Mouse (Mus musculus) lung, embryonic 16.5 days (tissue): ENCODE measurements around the gene Ncf2. TPM values are rescaled to one million over a fixed set of nuclear protein-coding genes. Genes with fewer than 3 reads are reported as not detected.
A peak's percentile ranks its signal among the peaks of the same experiment; 100 is the strongest.
"Not testable (repeated sequence)": the region's sequence is repeated elsewhere in the genome, so short reads cannot be mapped to it uniquely, and the experiment has no call there.

ENCODE experiments used
- ATAC-seq: fragments of 200-750 bp; cut with Nextera tagmentation; 2 replicates; pipeline ENCODE4 v1.8.0; 2017; ENCODE audit warnings: low read depth, mild to moderate bottlenecking, moderate library complexity
- H3K27ac ChIP-seq: fragments of 300-500 bp; sonication (generic); 2 replicates; pipeline ENCODE4 v1.5.1; 2014; ENCODE audit warnings: mild to moderate bottlenecking, control low read depth, low read length
- H3K27me3 ChIP-seq: fragments of 300-500 bp; sonication (generic); 2 replicates; pipeline ENCODE4 v1.6.1; 2014; ENCODE audit warnings: low read depth, low read length, mixed read lengths; ENCODE audit not compliant: control insufficient read depth, insufficient read depth
- H3K36me3 ChIP-seq: fragments of 300-500 bp; sonication (generic); 2 replicates; pipeline ENCODE4 v1.6.1; 2014; ENCODE audit warnings: low read length; ENCODE audit not compliant: control insufficient read depth, insufficient read depth
- H3K4me1 ChIP-seq: fragments of 300-500 bp; sonication (generic); replicated peaks from 2 replicates; pipeline ENCODE4 v1.6.1; 2014; ENCODE audit warnings: low read length, mixed read lengths; ENCODE audit not compliant: control insufficient read depth, insufficient read depth
- H3K4me2 ChIP-seq: fragments of 300-500 bp; sonication (generic); 2 replicates; pipeline ENCODE4 v1.6.1; 2014; ENCODE audit warnings: low read depth, low read length, control low read depth
- H3K4me3 ChIP-seq: fragments of 300-500 bp; sonication (generic); 2 replicates; pipeline ENCODE4 v1.5.1; 2014; ENCODE audit warnings: mild to moderate bottlenecking, low read length, control low read depth
- H3K9ac ChIP-seq: fragments of 300-500 bp; sonication (generic); 2 replicates; pipeline ENCODE4 v1.6.1; 2014; ENCODE audit warnings: low read length, control low read depth
- H3K9me3 ChIP-seq: fragments of 300-500 bp; sonication (generic); 2 replicates; pipeline ENCODE4 v1.6.1; 2016; ENCODE audit warnings: low read length; ENCODE audit not compliant: control insufficient read depth
- WGBS: fragments of 180-500 bp; shearing (Covaris S2); extraction: QIAGEN DNeasy Blood & Tissue Kit; methylation state at CpG from one replicate; pipeline ENCODE4 v1.1.7; 2014; 5-methylcytosine and 5-hydroxymethylcytosine counted together
- polyA plus RNA-seq: library from polyadenylated mRNA; unstranded; fragments of >200 nt; fragmentation: Nextera tagmentation; extraction: Ambion mirVana; gene quantifications from 2 replicates; pipeline ENCODE4 v1.2.1, GENCODE M21; 2015

The Ncf2 gene
- 5.5 and 5.9 TPM in 2 replicates for polyA plus RNA-seq

DNA sequence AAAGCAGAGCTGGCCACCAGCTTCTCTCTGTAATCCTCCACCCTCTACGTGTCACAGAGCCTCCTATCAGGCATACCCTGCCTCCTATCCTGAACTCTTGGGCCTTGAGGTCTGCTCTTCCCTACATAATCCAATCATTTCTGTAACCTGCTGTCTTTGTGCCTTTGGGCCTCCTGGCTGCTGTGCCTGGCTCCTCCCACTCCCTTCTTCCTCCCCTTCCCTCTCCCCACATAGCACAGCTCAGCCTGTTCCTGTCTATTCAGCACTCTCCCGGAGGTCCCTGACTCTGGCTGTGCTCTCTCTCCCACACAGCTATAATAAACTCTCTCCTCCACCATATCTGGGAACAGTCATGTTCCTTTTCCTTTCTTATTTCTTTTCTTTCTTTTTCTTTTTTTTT is at the start of gene Ncf2:
Gene Ncf2, plus strand, starts transcription at position 298 of the 400 bp plus-strand sequence.
- Histone ChIP-seq H3K27ac (no peak within 1 kb of the TSS), H3K36me3 (no peaks in the 10 kb centered on the region), H3K4me3 (no peak within 1 kb of the TSS), H3K27me3 (no peaks in the 10 kb centered on the region), H3K9me3 (no peaks in the 10 kb centered on the region), H3K4me2 (no peak within 1 kb of the TSS), H3K9ac (no peak within 1 kb of the TSS), H3K4me1 (peaks cover 3% of the 10 kb centered on the region; the same call in 1 of the 2 replicates)
- WGBS, result 14% methylated on average over 2 of the region's 2 CpGs
- ATAC-seq, result peak; percentile 94

DNA sequence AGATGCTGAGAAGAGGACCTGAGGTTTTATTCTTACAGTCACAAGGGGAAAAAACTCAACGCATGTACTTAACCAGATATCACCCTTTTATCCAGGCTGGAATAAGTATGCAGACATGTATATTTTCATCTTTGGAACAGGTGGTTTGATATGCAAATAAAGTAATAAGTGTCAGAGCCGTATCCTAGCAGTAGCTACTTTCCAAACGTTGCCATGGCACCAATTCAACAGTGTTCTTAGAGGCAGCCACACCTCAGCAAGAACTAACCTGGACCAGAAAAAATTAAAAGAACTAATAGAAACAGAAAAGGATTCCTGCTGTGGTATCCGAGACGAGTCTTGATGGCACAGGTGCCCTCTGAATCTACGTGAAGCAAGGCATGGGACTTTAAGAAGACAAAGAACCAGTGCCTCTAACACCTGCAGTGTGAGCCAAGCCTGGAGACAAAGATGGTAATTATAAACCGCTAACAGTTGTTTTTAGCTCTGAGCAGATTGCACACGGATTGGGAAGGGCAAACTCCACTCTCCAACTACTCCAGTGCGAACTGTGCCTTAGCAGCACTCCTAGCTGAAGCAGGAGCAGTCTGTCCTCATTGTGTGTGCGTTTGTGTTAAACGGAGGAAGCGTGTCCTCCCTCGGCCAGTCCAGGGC is 49.6 kb upstream of the Ncf2 start, which contains the start of gene Apobec4:
Gene Apobec4, plus strand, starts transcription at position 240 of the 654 bp plus-strand sequence.
- H3K4me3 ChIP-seq, result no peak within 1 kb of the TSS

DNA sequence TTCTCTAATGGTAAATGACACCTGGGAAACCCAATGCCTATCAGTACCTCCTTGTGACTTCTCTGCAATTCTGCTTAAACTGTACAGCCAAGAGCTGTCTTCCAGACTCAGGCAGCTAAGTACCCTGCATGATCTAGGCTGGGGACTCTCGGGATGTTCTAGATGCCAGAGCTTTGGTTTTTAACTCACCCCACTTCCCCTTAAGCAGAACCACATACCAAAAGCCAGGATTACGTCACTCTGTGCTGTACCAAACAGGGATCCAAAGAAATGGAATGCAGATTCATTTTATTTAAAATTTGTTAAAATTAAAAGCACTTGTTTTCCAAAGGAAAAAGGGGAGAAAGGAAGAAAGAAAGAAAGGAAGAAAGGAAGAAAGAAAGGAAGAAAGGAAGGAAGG is 38.2 kb upstream of the Ncf2 start:
- no peaks in the 10 kb centered on the region for H3K36me3 ChIP-seq
- no peak overlapping the region for H3K4me3 ChIP-seq
- ATAC-seq, result no peak
- H3K4me1 ChIP-seq, result peaks cover 9% of the 10 kb centered on the region
- H3K9ac ChIP-seq, result no peak overlapping the region
- H3K4me2 ChIP-seq, result no peak overlapping the region
- H3K27ac ChIP-seq, result no peak overlapping the region
- H3K27me3 ChIP-seq, result no peaks in the 10 kb centered on the region; the same call in none of the 2 replicates
- 62% methylated on average over 2 of the region's 2 CpGs for WGBS
- H3K9me3 ChIP-seq, result no peaks in the 10 kb centered on the region

More for the DNA sequence above, 49.6 kb upstream of the Ncf2 start, which contains the start of gene Apobec4:
- H3K36me3 ChIP-seq, result no peaks in the 10 kb centered on the region
- 65% methylated on average over 13 of the region's 13 CpGs for WGBS
- no peak within 1 kb of the TSS for H3K27ac ChIP-seq
- no peaks in the 10 kb centered on the region for H3K9me3 ChIP-seq
- no peaks in the 10 kb centered on the region for H3K27me3 ChIP-seq
- H3K4me2 ChIP-seq, result no peak within 1 kb of the TSS
- no peak for ATAC-seq
- H3K9ac ChIP-seq, result no peak within 1 kb of the TSS
- 0 out of 2 replicates have a peak, but pooled peaks cover 2% of the 10 kb centered on the region for H3K4me1 ChIP-seq

DNA sequence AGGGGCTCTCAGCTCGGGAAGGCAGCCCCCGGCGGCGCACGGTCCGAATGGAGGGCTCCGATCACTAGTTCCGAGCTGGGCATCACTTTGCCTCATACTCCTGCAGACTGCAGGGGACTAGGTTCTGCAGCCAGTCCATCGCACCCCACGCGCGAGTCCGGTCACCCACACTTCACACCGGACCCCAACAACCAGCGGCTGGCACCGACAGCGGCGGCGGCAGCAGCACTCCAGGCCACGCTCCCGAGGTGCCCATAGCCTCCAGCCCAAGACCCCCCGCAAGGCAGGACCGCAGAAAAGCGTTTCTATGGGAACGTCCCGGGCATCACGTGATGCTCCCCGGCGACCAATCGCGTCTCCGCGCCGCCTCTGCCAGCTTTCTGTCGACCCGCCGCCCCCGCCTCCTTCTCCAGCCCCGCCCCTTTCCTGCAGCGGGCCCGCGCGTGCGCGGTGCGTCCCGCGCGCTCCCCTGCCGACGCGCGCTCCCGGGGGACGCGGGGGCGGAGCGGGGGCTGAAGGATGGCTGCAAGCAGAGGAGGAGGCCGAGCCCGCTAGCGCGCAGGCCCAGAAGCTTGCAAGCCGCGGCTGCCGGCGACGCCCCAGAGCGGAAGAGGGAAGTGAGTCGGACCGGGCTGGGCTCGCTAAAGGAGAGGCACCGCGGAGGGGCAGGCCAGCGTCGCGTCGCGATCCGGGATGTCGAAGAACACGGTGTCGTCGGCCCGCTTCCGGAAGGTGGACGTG is 33.8 kb upstream of the Ncf2 start, which contains the start of the genes Rgl1 and Arpc5:
Gene Rgl1, minus strand, starts transcription at position 320 of the 741 bp plus-strand sequence.
Gene Arpc5, plus strand, starts transcription at position 511 of the 741 bp plus-strand sequence.
- H3K27ac ChIP-seq, result peak within 1 kb of the TSS; percentile 67
- H3K4me3 ChIP-seq, result peak within 1 kb of the TSS; percentile 80
- peak within 1 kb of the TSS; percentile 92 for H3K9ac ChIP-seq
- H3K4me1 ChIP-seq, result peaks cover 17% of the 10 kb centered on the region
- WGBS, result under 1% methylated on average over 82 of the region's 86 CpGs
- H3K4me2 ChIP-seq, result peak within 1 kb of the TSS; percentile 100
- peaks cover 8% of the 10 kb centered on the region; the same call in 1 of the 2 replicates for H3K36me3 ChIP-seq
- H3K9me3 ChIP-seq, result no peaks in the 10 kb centered on the region
- H3K27me3 ChIP-seq, result no peaks in the 10 kb centered on the region; the same call in none of the 2 replicates
- ATAC-seq, result peak; percentile 98

DNA sequence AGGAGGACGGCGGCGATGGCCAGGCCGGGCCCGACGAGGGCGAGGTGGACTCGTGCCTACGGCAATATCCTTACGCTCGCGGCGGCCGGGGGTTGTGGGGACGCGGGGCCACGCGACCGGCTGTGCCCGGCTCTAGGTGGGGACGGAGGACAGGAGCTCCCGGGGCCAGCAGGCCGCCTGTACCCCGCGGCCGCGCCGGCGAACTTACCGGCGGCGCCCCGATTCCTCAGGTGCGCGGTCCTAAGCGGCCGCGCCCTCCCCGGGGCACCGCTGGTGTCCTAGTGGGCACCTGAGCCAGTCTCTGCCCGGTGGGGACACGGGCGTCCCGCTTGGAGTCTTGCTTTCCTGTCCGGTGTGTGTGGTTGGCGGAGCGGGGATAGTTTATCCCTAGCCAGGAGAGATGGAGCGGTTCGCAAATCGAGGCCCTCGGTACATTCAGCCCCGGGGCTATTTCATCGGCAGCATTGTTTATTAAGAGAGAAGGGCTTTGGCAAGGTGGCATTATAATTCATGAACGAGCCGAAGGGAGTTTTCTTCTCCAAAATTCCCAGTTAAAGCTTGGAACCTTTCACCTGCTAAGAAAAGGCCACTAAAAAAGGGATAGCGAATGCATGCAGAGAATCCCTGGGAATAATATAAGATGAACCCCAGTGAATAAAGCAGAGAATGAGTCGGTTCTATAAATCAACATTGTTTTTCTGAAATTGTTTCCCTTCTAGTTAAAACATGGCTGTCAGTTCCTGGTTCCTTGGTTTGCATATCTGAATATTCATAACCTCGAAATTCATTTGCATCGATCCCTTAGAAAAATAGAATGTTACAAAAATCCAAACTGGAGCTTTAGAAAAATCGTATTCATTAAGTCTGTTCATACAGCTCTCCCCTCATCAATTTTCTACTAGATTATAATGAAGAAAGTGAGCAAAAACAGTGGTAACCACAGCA is 32.9 kb upstream of the Ncf2 start:
- peak overlapping the region; percentile 92 for H3K9ac ChIP-seq
- H3K4me3 ChIP-seq, result peak overlapping the region; percentile 80
- H3K9me3 ChIP-seq, result no peaks in the 10 kb centered on the region
- peak overlapping the region; percentile 67 for H3K27ac ChIP-seq
- H3K27me3 ChIP-seq, result no peaks in the 10 kb centered on the region; the same call in none of the 2 replicates
- peak; percentile 64 for ATAC-seq
- under 1% methylated on average over 48 of the region's 60 CpGs for WGBS
- peaks cover 17% of the 10 kb centered on the region for H3K4me1 ChIP-seq
- H3K4me2 ChIP-seq, result peak overlapping the region; percentile 74
- peaks cover 8% of the 10 kb centered on the region; the same call in 1 of the 2 replicates for H3K36me3 ChIP-seq

DNA sequence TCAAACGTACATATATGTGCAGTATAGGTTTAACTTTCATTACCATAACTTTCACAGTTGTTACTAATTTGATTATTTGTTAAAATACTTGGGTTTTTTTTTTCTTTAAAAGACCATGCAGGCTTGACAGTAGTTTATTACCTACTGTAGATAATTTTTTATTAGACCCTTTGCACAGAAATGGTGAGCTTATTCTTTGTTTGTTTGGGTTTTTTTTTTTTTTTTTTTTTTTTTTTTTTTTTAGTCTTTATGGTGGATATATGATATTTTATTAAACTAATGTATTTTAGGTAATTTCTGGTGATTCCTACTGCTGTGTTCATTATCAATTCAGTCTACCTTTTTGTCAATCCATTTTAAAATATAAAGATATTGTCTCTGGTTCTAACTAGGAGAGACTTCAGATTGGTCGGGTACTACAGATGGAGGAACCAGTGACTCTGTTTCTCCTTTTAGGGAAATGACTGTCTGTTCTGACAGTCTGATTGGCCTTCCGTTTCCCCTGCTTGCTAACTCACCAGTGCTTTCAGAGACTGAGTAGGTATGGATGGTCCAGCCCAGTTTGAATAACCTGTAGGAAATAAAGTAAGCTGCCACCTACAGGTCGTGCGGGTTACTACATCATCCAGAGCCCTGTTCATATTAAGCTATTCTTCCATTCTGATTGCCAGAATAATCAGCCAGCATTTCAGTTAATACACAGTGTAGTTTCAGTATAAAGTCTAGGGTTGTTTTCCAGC is 32.1 kb upstream of the Ncf2 start:
- H3K9ac ChIP-seq, result no peak overlapping the region
- no peaks in the 10 kb centered on the region for H3K9me3 ChIP-seq
- 5% methylated on average over 5 of the region's 5 CpGs for WGBS
- ATAC-seq, result no peak
- H3K4me1 ChIP-seq, result peaks cover 17% of the 10 kb centered on the region
- H3K27ac ChIP-seq, result no peak overlapping the region
- H3K27me3 ChIP-seq, result no peaks in the 10 kb centered on the region; the same call in none of the 2 replicates
- 0 out of 2 replicates have a peak overlapping the region, but pooled peaks have one; percentile 19 for H3K4me3 ChIP-seq
- peak overlapping the region; percentile 74 for H3K4me2 ChIP-seq
- peaks cover 16% of the 10 kb centered on the region for H3K36me3 ChIP-seq

DNA sequence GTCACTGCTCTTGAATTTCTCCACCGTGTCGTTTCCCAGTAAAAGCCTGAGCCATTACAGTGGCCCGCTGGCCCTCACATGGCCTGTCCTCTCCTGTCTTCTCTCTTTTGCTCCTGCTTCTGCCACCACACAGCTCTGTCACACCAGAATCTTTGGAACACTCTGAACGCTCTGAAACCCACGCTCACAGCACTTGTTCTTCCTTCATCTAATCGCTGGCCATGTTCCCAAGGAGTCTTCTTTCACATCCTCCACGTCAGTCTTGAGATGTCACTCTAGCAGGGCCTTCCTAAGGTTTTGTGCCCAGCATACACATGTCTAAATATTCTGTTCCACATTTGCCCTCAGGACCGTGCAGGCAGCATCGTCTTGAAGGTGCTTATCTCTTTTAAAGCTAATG is 29.0 kb upstream of the Ncf2 start:
- Histone ChIP-seq H3K4me3 (no peak overlapping the region), H3K4me1 (peaks cover 7% of the 10 kb centered on the region), H3K4me2 (no peak overlapping the region), H3K9ac (no peak overlapping the region), H3K27ac (no peak overlapping the region), H3K36me3 (peaks cover 23% of the 10 kb centered on the region), H3K9me3 (no peaks in the 10 kb centered on the region), H3K27me3 (no peaks in the 10 kb centered on the region)
- WGBS, result 90% methylated on average over 9 of the region's 9 CpGs
- ATAC-seq, result no peak

DNA sequence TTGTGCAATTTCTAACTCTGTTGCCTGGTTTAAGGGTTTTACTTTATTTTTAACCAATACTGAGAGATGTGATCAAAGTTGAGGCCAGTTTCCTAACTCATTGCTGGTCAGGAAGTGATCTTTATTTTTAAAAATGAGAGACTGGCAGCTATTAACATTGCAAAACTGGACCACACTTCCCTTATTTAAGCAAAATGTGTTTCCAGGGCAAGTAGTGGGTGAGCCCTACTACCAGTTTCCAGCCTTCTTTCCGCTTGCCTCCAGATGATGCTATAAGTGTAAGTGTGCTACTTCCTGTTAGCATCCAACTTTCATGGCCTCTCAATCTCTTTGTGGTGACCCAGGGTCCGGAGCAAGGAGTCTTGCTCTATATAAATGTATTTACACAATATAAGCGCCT is 25.4 kb upstream of the Ncf2 start:
- H3K27ac ChIP-seq, H3K4me2 ChIP-seq, H3K9me3 ChIP-seq, H3K4me3 ChIP-seq, H3K9ac ChIP-seq, H3K27me3 ChIP-seq, ATAC-seq, H3K4me1 ChIP-seq: not testable (repeated sequence)
- WGBS, result 74% methylated on average over 3 of the region's 3 CpGs
- H3K36me3 ChIP-seq, result peaks cover 19% of the 10 kb centered on the region
